24 mouse cellular contexts compared by ENCODE assay signal in genomic region chr19:56910561-56910960, GRCm38 (mm10). TPM values are rescaled to one million over a fixed set of nuclear protein-coding genes. Genes with fewer than 3 reads are reported as not detected.
"Had no signal": no experiment of that assay in that cellular context is flagged by ENCODE, and none has a peak within 500 bp of the region (broad histone marks: within the 10 kb centered on the region; RNA-seq: fewer than 3 reads in every experiment).

No protein-coding gene starts in this region.

- H3K4me1 ChIP-seq: liver, embryonic 13.5 days had no signal

- H3K27ac ChIP-seq: kidney, embryonic 15.5 days; left cerebral cortex, adult 2 months; liver, embryonic 13.5 days; neural tube, embryonic 12.5 days; neural tube, embryonic 15.5 days; stomach, postnatal 0 days had no signal

- DNase-seq: kidney, postnatal 10 days; kidney, postnatal 36 days; layer of hippocampus, postnatal 36 days; liver, embryonic 13.5 days; lung, adult 2 months; lung, postnatal 14 days; lung, postnatal 4 days; right cerebral cortex, adult 18-20 months; right cerebral cortex, postnatal 14 days; right cerebral cortex, postnatal 4 days; thymus, adult 2 months; thymus, postnatal 14 days; thymus, postnatal 4 days had no signal

- H3K36me3 ChIP-seq: liver, embryonic 13.5 days; neural tube, embryonic 15.5 days had no signal

- H3K9ac ChIP-seq: kidney, embryonic 15.5 days; liver, embryonic 13.5 days; neural tube, embryonic 12.5 days; neural tube, embryonic 15.5 days had no signal

- H3K4me3 ChIP-seq: kidney, embryonic 15.5 days; left cerebral cortex, adult 2 months; liver, embryonic 13.5 days; neural tube, embryonic 12.5 days; neural tube, embryonic 15.5 days had no signal

- H3K4me2 ChIP-seq: kidney, embryonic 15.5 days; liver, embryonic 13.5 days; midbrain, embryonic 11.5 days; neural tube, embryonic 12.5 days; neural tube, embryonic 15.5 days had no signal

- H3K27me3 ChIP-seq: kidney, embryonic 15.5 days; liver, embryonic 13.5 days; neural tube, embryonic 12.5 days; neural tube, embryonic 15.5 days had no signal

- H3K9me3 ChIP-seq: kidney, embryonic 15.5 days; liver, embryonic 13.5 days; neural tube, embryonic 15.5 days had no signal

RNA-seq across cellular contexts. Expression of gene Vwa2, which starts 36.5 kb away (rescaled TPM):
- total RNA-seq: layer of hippocampus, adult 8-10 months; layer of hippocampus, postnatal 36 days; left cerebral cortex, adult 2 months; left cerebral cortex, postnatal 36 days; liver, adult 2 months; megakaryocyte progenitor cell, adult 5-6 weeks; megakaryocyte-erythroid progenitor cell, adult 5-6 weeks had no signal
- polyA plus RNA-seq: liver, adult 2 months; liver, embryonic 13.5 days had no signal
